27 mouse cellular contexts compared by ENCODE assay signal in the genomic region with DNA sequence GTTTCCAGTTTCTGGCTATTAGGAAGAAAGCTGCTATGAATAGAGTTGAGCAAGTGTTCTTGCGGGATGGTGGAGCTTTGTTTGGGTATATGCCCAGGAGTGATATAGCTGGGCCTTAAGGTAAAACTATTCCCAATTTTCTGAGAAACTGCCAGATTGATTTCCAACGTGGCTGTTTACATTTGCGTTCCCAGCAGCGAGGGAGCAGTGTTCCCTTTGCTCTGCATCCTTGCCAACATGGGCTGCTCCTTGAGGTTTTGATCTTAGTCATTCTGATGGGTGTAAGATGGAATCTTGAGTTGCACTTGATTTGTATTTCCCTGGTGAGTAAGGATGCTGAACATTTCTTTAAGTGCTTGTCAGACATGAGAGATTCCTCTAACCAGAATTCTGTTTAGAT.
"Had no signal": no experiment of that assay in that cellular context is flagged by ENCODE, and none has a peak within 500 bp of the region (broad histone marks: within the 10 kb centered on the region; RNA-seq: fewer than 3 reads in every experiment).

No protein-coding gene starts in this region.

- H3K27me3 ChIP-seq: embryonic facial prominence, embryonic 13.5 days; embryonic facial prominence, embryonic 15.5 days; forebrain, embryonic 12.5 days; forebrain, embryonic 15.5 days had no signal

- DNase-seq: cerebellum, adult 8-10 months; cerebellum, adult 9-10 months; cerebellum, adult 9-11 months; cerebellum, postnatal 10 days; cerebellum, postnatal 14 days; cerebellum, postnatal 25 days; cerebellum, postnatal 36 days; embryo, embryonic 11 days; forebrain, postnatal 0 days; gastrocnemius, adult 2 months; gastrocnemius, postnatal 10 days; gastrocnemius, postnatal 14 days; gastrocnemius, postnatal 25 days; gastrocnemius, postnatal 36 days; heart, adult 18-20 months; heart, adult 2 months had no signal

- H3K4me1 ChIP-seq: embryonic facial prominence, embryonic 10.5 days; embryonic facial prominence, embryonic 12.5 days; embryonic facial prominence, embryonic 13.5 days; embryonic facial prominence, embryonic 15.5 days; forebrain, embryonic 10.5 days; forebrain, embryonic 12.5 days; forebrain, embryonic 13.5 days; forebrain, embryonic 15.5 days had no signal

- H3K9me3 ChIP-seq: embryonic facial prominence, embryonic 10.5 days; embryonic facial prominence, embryonic 12.5 days; embryonic facial prominence, embryonic 13.5 days; embryonic facial prominence, embryonic 15.5 days; forebrain, embryonic 10.5 days; forebrain, embryonic 12.5 days; forebrain, embryonic 13.5 days; forebrain, embryonic 15.5 days had no signal

- H3K27ac ChIP-seq: embryonic facial prominence, embryonic 10.5 days; embryonic facial prominence, embryonic 12.5 days; embryonic facial prominence, embryonic 13.5 days; embryonic facial prominence, embryonic 15.5 days; forebrain, embryonic 10.5 days; forebrain, embryonic 12.5 days; forebrain, embryonic 13.5 days; forebrain, embryonic 15.5 days; gastrocnemius, adult 2 months; heart, adult 2 months had no signal

- H3K36me3 ChIP-seq: embryonic facial prominence, embryonic 10.5 days; embryonic facial prominence, embryonic 12.5 days; embryonic facial prominence, embryonic 13.5 days; embryonic facial prominence, embryonic 15.5 days; forebrain, embryonic 10.5 days; forebrain, embryonic 12.5 days; forebrain, embryonic 15.5 days had no signal

- ATAC-seq: forebrain, embryonic 13.5 days; forebrain, embryonic 14.5 days; forebrain, embryonic 15.5 days; forebrain, embryonic 16.5 days; forebrain, postnatal 0 days had no signal

- H3K9ac ChIP-seq: embryonic facial prominence, embryonic 12.5 days; embryonic facial prominence, embryonic 13.5 days; embryonic facial prominence, embryonic 15.5 days; forebrain, embryonic 12.5 days; forebrain, embryonic 13.5 days; forebrain, embryonic 15.5 days; forebrain, postnatal 0 days had no signal

- H3K4me3 ChIP-seq: embryonic facial prominence, embryonic 10.5 days; embryonic facial prominence, embryonic 12.5 days; embryonic facial prominence, embryonic 13.5 days; embryonic facial prominence, embryonic 15.5 days; erythroblast, embryonic 14.5 days; forebrain, embryonic 10.5 days; forebrain, embryonic 12.5 days; forebrain, embryonic 13.5 days; forebrain, embryonic 15.5 days; gastrocnemius, adult 2 months; heart, adult 2 months had no signal

- H3K4me2 ChIP-seq: embryonic facial prominence, embryonic 12.5 days; embryonic facial prominence, embryonic 13.5 days; embryonic facial prominence, embryonic 15.5 days; forebrain, embryonic 12.5 days; forebrain, embryonic 13.5 days; forebrain, embryonic 15.5 days had no signal
